Mouse (Mus musculus) hematopoietic multipotent progenitor cell, adult 10-12 weeks (in vitro differentiated cells): ENCODE data around the gene Pik3r2. TPM values are rescaled to one million over a fixed set of nuclear protein-coding genes. Genes with fewer than 3 reads are reported as not detected.

ENCODE experiments used
- polyA plus RNA-seq: library from polyadenylated mRNA; stranded (reverse); fragments of >175 nt; gene quantifications from 2 replicates; pipeline ENCODE4 v1.2.3, GENCODE M21; 2012; ENCODE audit warnings: low replicate concordance

Pik3r2 gene
- 55.0 and 106 TPM in 2 replicates for polyA plus RNA-seq

GRCm38 (mm10) chr8:70776496-70777444, at the start of gene Pik3r2:
Gene Pik3r2, minus strand, starts transcription at chr8:70776713.

DNA sequence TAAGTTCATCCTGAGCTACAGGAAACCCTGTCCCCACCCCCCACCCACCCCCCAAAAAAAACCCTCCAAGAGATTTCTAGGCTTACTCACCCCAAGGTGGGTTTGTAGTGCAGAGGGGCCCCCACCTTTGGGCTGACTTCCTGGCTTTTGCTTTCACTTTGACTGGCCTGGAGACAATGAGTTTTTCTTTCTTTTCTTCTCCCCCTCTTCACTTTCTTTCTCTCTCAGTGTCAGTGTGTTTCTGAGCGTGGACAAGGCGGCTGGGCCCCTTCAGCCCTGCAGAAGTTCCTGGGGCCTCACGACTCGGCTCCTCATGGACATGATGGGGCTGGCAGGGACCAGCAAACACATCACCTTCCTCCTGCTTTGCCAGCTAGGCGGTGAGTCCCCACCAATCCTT, 31.7 kb upstream of the Pik3r2 start, which contains the start of gene Il12rb1:
Il12rb1 (plus strand) TSS at position 211 of the 400 bp plus-strand sequence.

GRCm38 (mm10) chr8:70804481-70805206, 28.1 kb upstream of the Pik3r2 start, which contains the start of gene Mast3:
Gene Mast3, minus strand, starts transcription at chr8:70805054.

GRCm38 (mm10) chr8:70760775-70761406, 15.6 kb downstream of the Pik3r2 start, which contains the start of gene Mpv17l2:
Gene Mpv17l2, minus strand, starts transcription at chr8:70760946.

DNA sequence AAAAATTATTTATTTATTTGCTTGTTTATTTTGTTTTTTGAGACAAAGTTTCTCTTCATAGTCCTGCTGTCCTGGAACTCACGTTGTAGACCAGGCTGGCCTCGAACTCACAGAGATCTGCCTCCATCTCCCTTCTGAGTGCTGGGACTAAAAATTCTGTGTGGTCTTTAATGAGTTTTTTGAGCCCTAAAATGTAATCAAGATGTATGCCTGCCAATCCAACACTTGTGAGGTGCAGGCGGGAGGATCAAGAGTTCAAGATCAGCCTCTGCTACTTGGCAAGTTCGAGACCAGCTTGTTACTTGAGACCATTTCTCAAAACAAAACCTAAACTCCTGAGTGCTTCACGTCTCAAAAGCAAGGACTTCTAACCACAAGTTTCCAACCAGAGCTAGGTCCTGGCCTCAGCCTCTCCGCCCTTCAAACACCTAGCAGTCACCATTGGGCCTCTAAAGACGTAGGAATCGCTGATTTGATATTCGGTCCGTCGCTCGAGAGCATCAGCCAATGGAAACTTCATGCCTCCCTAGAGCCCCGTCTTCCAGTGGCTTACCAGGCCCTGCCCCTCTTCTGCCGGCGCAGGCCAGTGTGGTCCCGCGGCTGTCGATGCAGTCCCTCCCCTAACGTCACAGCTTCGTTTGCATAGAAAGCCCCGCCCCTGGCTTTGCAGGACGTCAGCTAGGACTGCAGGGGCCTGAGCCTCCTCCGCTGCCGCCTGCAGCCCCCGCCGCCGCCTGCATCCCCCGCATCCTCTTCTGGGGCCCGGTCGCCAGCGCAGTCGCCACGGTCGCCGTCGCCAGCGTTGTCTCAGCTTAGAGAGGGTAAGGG, 22.3 kb downstream of the Pik3r2 start, which contains the start of gene Rab3a:
Rab3a (plus strand) TSS at position 637 of the 828 bp plus-strand sequence.

DNA sequence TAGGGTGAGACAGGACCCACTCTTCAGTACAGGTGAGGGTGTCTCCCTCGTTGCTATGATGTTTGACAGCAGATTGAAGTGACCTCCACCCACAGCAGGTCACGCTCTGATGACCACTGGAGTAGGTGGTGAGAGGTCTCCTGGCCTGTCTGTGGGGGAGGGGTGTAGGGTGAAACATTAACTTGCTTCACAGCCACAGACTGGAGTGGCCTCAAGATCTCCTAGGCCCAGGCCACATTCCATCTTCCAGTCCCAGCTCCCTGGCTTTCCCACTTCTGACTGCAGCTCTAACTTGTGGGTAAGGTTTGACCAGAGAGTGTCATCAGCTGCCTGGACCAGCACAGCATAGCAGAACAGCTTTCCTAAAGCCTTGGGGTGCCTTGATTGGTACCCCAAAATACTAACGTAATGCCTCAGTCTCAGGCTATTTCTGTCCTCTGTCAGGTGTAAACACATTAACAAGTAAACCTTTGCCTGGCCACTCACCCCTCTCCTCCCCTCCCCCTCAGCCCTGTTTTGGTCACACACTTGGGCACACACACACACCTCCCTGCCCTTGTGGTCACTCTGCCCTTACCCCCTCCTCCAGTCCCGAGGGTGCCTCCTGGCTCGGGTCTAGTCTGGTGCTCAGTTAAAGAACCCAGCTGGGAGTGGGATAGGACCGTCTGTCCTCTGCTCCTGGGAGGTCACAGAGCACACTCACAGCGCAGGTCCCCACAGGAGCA, 52.9 kb downstream of the Pik3r2 start, which contains the start of gene Pde4c:
Pde4c (plus strand) TSS at position 235 of the 725 bp plus-strand sequence.

GRCm38 (mm10) chr8:70718297-70718696, 58.2 kb downstream of the Pik3r2 start, which contains the start of gene Gm3336:
Gene Gm3336, plus strand, starts transcription at chr8:70718543.

Other genes with a start within 250 kb of the Pik3r2 start
- 658 and 1,767 TPM in 2 replicates for gene Fkbp8, start 249.0 kb downstream of the Pik3r2 start, polyA plus RNA-seq
- gene Kxd1, start 248.8 kb downstream of the Pik3r2 start, polyA plus RNA-seq, result 25.8 and 38.2 TPM in 2 replicates
- 46.8 and 56.3 TPM in 2 replicates for gene Ell, start 237.3 kb downstream of the Pik3r2 start, polyA plus RNA-seq
- 123 and 176 TPM in 2 replicates for gene Isyna1, start 182.3 kb downstream of the Pik3r2 start, polyA plus RNA-seq
- 364 and 1,497 TPM in 2 replicates for gene Ssbp4, start 167.8 kb downstream of the Pik3r2 start, polyA plus RNA-seq
- 40.3 and 51.0 TPM in 2 replicates for gene Lrrc25, start 160.6 kb downstream of the Pik3r2 start, polyA plus RNA-seq
- gene Gdf15, start 144.3 kb downstream of the Pik3r2 start, polyA plus RNA-seq, result 0.58 and 1.2 TPM in 2 replicates
- gene Pgpep1, start 116.3 kb downstream of the Pik3r2 start, polyA plus RNA-seq, result 3.4 and 3.7 TPM in 2 replicates
- 257 and 405 TPM in 2 replicates for gene Lsm4, start 103.5 kb downstream of the Pik3r2 start, polyA plus RNA-seq
- 801 and 2,923 TPM in 2 replicates for gene Jund, start 77.8 kb downstream of the Pik3r2 start, polyA plus RNA-seq
- gene Iqcn, start 73.3 kb downstream of the Pik3r2 start, polyA plus RNA-seq, result 0.03 TPM in 1 of 2 replicates, not detected in the other
- 0.20 TPM in 1 of 2 replicates, not detected in the other for gene Gm3336, start 58.2 kb downstream of the Pik3r2 start, polyA plus RNA-seq
- gene Pde4c, start 53.0 kb downstream of the Pik3r2 start, polyA plus RNA-seq, result 8.2 and 8.4 TPM in 2 replicates
- 23.3 and 50.9 TPM in 2 replicates for gene Rab3a, start 22.0 kb downstream of the Pik3r2 start, polyA plus RNA-seq
- gene Mpv17l2, start 15.8 kb downstream of the Pik3r2 start, polyA plus RNA-seq, result 67.8 and 94.2 TPM in 2 replicates
- gene Mast3, start 28.3 kb upstream of the Pik3r2 start, polyA plus RNA-seq, result 424 and 1,050 TPM in 2 replicates
- gene Il12rb1, start 31.7 kb upstream of the Pik3r2 start, polyA plus RNA-seq, result 4.7 and 10.2 TPM in 2 replicates
- gene Arrdc2, start 63.0 kb upstream of the Pik3r2 start, polyA plus RNA-seq, result 68.9 and 169 TPM in 2 replicates
- 0.33 and 0.61 TPM in 2 replicates for gene Kcnn1, start 86.5 kb upstream of the Pik3r2 start, polyA plus RNA-seq
- gene Ccdc124, start 97.2 kb upstream of the Pik3r2 start, polyA plus RNA-seq, result 116 and 130 TPM in 2 replicates
- gene Slc5a5, start 116.0 kb upstream of the Pik3r2 start, polyA plus RNA-seq, result 0.16 and 0.54 TPM in 2 replicates
- 1,142 and 8,485 TPM in 2 replicates for gene Rpl18a, start 120.7 kb upstream of the Pik3r2 start, polyA plus RNA-seq
- 86.1 and 126 TPM in 2 replicates for gene Map1s, start 129.2 kb upstream of the Pik3r2 start, polyA plus RNA-seq